Mouse (Mus musculus): ENCODE data around the gene Ucma.

DNA sequence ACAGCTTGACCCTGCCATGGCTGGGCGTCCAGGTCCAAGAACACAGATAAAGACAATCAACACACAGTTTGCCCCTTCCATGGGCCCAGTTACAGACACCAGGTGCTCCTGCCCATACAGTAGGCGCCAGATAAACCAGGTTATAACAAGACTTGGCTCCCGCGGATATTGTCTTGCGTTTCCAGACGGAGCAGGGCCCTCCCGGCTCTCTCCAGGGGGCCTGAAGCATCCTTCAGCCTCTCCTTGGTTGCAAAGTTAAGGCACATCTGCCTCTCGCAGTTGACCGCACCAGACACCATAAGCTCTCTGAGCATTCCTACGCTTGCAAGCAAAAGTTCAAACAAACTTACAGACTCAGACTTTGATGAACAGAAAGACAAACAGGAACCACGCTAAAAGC is 35.1 kb upstream of the Ucma start:
- TF ChIP-seq CTCF (conservative IDR thresholded peaks at IDR 0.05; ENCODE audit: insufficient read depth, insufficient read length, low read depth, low read length) (no peak), POLR2A (IDR thresholded peaks at IDR 0.05; ENCODE audit: low read depth, low read length) (no peak)

All from kidney, adult 2 months (tissue).